Mouse (Mus musculus): ENCODE data around the gene Arhgef5.

GRCm38 (mm10) chr6:43312961-43313656 lies 47.7 kb downstream of the Arhgef5 start:
- TF ChIP-seq CTCF (conservative IDR thresholded peaks at IDR 0.05; ENCODE audit: low read length), result no peak
- no peak for TF ChIP-seq POU5F1 (IDR thresholded peaks at IDR 0.05; ENCODE audit: borderline replicate concordance, low read length)
- no peak for TF ChIP-seq NANOG (IDR thresholded peaks at IDR 0.05; ENCODE audit: borderline replicate concordance, low read length)
